Mouse (Mus musculus) spleen, postnatal 0 days (tissue): ENCODE measurements around the gene E030025P04Rik. TPM values are rescaled to one million over a fixed set of nuclear protein-coding genes. Genes with fewer than 3 reads are reported as not detected.

ENCODE experiments used
- polyA plus RNA-seq: library from polyadenylated mRNA; unstranded; fragments of >200 nt; fragmentation: Nextera tagmentation; extraction: Ambion mirVana; gene quantifications from 2 replicates; pipeline ENCODE4 v1.2.1, GENCODE M21; 2015

E030025P04Rik gene
- polyA plus RNA-seq, result not detected in 2 replicates

GRCm38 (mm10) chr11:109144236-109144635, at the start of gene E030025P04Rik:
TSS of gene E030025P04Rik (minus strand) at chr11:109144369.

Other genes with a start within 250 kb of the E030025P04Rik start
- gene Axin2, start 224.0 kb downstream of the E030025P04Rik start, polyA plus RNA-seq, result 0.79 and 0.82 TPM in 2 replicates
- gene Rgs9, start 153.8 kb upstream of the E030025P04Rik start, polyA plus RNA-seq, result 0.08 and 0.13 TPM in 2 replicates
- gene Gna13, start 218.5 kb upstream of the E030025P04Rik start, polyA plus RNA-seq, result 30.7 and 33.1 TPM in 2 replicates